Mouse (Mus musculus) liver, adult 2 months (tissue): ENCODE results near the gene Osbpl10.

Experiments used
- CTCF ChIP-seq: fragments of 200-500 bp; IDR thresholded peaks from 2 replicates; pipeline ENCODE4 v1.5.1; 2011; ENCODE audit warnings: low read depth, low read length, control low read depth
- POLR2A ChIP-seq: fragments of 200-500 bp; IDR thresholded peaks from 2 replicates; pipeline ENCODE4 v1.6.1; 2011; ENCODE audit warnings: low read length, control low read depth; ENCODE audit not compliant: insufficient read depth; ENCODE audit errors: extremely low read depth

DNA sequence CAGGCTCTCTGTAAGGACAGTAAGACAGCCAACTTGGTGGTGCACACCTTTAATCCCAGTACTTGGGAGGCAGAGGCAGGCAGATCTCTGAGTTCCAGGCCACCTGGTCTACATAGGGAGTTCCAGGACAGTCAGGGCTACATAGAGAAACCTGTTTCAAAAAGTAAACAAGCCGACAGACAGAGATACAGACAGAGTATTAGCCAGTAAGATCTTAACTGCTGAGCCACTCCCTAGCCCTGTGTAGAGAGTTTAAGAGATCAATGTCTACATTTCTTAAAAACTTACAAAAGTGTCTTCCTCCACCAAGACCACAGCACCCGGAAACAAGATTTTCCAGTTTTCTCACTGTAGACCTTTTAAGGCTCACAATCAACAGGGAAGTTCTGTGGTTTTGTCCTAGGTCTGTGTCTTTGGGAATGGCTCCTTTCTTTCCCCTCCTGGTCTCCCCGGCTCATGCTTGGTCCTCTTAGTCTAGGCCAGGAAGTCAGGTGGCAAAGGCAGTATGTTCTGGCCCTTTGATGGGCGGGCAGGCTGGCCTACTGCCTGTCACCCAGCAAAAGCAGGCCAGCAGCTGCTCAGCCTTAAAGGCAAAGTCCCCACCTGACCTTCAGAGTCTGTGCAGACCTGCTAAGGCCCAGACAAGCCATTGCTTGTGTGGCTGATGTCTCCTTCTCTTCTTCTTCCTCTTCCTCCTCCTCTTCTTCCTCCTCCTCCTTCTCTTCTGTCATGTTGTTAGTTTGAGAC is 18.2 kb upstream of the Osbpl10 start:
- TF ChIP-seq CTCF, result no peak
- TF ChIP-seq POLR2A, result no peak
